Mouse (Mus musculus) ES-Bruce4 (cell line): ENCODE data around the gene Hist1h2ap. TPM values are rescaled to one million over a fixed set of nuclear protein-coding genes. Genes with fewer than 3 reads are reported as not detected.
"Not testable (repeated sequence)": the region's sequence is repeated elsewhere in the genome, so short reads cannot be mapped to it uniquely, and the experiment has no call there.

Experiments
- H3K27ac ChIP-seq: 2 replicates; pipeline ENCODE4 v1.5.1; 2012; ENCODE audit warnings: low read length, inconsistent platforms; ENCODE audit not compliant: insufficient read depth
- H3K27me3 ChIP-seq: 2 replicates; pipeline ENCODE4 v1.6.1; 2012; ENCODE audit warnings: mild to moderate bottlenecking, low read length, inconsistent platforms; ENCODE audit not compliant: control insufficient read depth, poor library complexity, insufficient read depth, severe bottlenecking
- H3K36me3 ChIP-seq: 2 replicates; pipeline ENCODE4 v1.6.1; 2012; ENCODE audit warnings: inconsistent platforms, mild to moderate bottlenecking, low read length, moderate library complexity; ENCODE audit not compliant: control insufficient read depth, poor library complexity, insufficient read depth, severe bottlenecking
- H3K4me1 ChIP-seq: one replicate; pipeline ENCODE4 v1.8.1; 2011; ENCODE audit warnings: low read length; ENCODE audit not compliant: control insufficient read depth, insufficient read depth
- H3K4me3 ChIP-seq: 2 replicates; pipeline ENCODE4 v1.5.1; 2011; ENCODE audit warnings: low read depth, mild to moderate bottlenecking, low read length
- H3K9ac ChIP-seq: 2 replicates; pipeline ENCODE4 v1.6.1; 2012; ENCODE audit warnings: low read depth, mild to moderate bottlenecking, inconsistent platforms; ENCODE audit not compliant: poor library complexity, severe bottlenecking
- H3K9me3 ChIP-seq: replicated peaks from 2 replicates; pipeline ENCODE4 v1.6.1; 2012; ENCODE audit warnings: mild to moderate bottlenecking, low read length, inconsistent platforms; ENCODE audit not compliant: control insufficient read depth, poor library complexity, insufficient read depth, severe bottlenecking
- CTCF ChIP-seq: IDR thresholded peaks from one replicate; pipeline ENCODE4 v1.8.1; 2011; ENCODE audit warnings: low read depth, low read length
- EP300 ChIP-seq: IDR thresholded peaks from 2 replicates; pipeline ENCODE4 v1.6.1; 2011; ENCODE audit warnings: low read depth, low read length; ENCODE audit not compliant: insufficient read depth
- POLR2A ChIP-seq: IDR thresholded peaks from one replicate; pipeline ENCODE4 v1.8.1; 2011; ENCODE audit warnings: low read length; ENCODE audit not compliant: insufficient read depth
- polyA plus RNA-seq: library from polyadenylated mRNA; stranded (reverse); fragments of >200 nt; gene quantifications from 2 replicates; pipeline ENCODE4 v1.2.4, GENCODE M21; 2011; ENCODE audit warnings: low read depth; ENCODE audit not compliant: missing spikeins, insufficient read depth, insufficient read length

Gene Hist1h2ap
- polyA plus RNA-seq, 1 experiment = 47.5 TPM

DNA sequence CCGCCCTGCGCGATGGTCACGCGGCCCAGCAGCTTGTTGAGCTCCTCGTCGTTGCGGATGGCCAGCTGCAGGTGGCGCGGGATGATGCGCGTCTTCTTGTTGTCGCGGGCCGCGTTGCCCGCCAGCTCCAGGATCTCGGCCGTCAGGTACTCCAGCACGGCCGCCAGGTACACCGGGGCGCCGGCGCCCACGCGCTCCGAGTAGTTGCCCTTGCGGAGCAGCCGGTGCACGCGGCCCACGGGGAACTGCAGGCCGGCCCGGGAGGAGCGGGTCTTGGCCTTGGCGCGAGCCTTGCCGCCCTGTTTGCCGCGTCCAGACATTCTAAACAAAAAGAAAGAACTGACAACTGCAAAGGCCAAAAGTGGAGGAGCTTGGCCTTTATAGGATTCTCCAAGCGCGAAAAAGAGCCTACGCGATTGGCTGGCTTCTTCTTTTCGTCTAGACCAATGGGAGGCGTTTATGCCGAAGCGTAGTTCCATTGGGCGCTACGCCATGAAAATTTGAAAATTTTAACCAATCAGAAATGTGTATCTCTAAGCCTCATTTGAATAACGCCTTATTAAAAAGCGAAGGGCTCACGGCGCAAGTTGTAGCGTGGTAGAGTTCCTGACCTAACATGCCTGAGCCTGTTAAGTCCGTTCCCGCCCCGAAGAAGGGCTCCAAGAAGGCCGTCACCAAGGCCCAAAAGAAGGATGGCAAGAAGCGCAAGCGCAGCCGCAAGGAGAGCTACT is 46.2 kb downstream of the Hist1h2ap start, which contains the start of the genes Hist1h2an and Hist1h2bp:
Hist1h2an (minus strand) TSS at position 320 of the 731 bp plus-strand sequence.
Hist1h2bp (plus strand) TSS at position 563 of the 731 bp plus-strand sequence.
- Histone ChIP-seq H3K27ac (peak within 1 kb of the TSS; percentile 88), H3K4me3 (peak within 1 kb of the TSS; percentile 54), H3K9ac (peak within 1 kb of the TSS; percentile 90)
- not testable (repeated sequence) for H3K27me3 ChIP-seq, H3K4me1 ChIP-seq, H3K36me3 ChIP-seq, H3K9me3 ChIP-seq
- 0 out of 2 replicates have a peak, but pooled peaks have one; percentile 26 for TF ChIP-seq EP300
- peak; percentile 86 for TF ChIP-seq POLR2A

DNA sequence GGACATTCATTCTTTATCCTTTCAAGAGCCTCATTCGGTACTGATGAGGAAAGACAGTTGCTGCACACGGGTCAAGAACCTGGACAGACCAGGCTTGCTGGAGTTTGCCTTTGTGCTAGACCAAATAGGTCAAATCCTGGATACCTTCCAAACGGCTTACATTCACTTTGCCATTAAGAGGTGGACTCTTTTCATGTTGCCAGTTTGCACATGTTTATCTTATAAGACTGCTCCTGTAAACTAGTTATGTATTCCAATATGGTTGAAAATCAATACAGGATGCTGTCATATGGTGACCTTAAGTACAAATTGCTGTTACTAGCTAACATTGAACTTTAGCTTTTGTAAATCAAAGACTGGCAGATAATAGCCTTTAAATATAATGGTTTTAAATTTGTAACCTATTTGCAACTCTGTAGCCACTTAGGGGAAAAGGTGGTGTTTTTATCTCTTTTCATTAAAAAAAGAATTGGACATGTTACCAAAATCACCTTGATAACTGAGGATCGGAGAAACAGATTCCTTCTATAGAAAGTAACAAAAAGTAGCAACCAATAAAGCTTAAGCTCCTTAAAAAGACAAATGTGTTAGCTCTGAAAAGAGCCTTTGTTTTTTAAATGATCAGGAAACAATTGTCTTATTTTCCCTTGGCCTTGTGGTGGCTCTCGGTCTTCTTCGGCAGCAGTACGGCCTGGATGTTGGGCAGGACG is 47.0 kb downstream of the Hist1h2ap start:
- no peak for TF ChIP-seq POLR2A
- peak; percentile 53; the same call in 1 of the 2 replicates for TF ChIP-seq EP300
- no peak for TF ChIP-seq CTCF
- Histone ChIP-seq H3K27me3 (no peaks in the 10 kb centered on the region), H3K36me3 (no peaks in the 10 kb centered on the region), H3K9me3 (no peaks in the 10 kb centered on the region), H3K4me3 (peak overlapping the region; percentile 54), H3K4me1 (peaks cover 3% of the 10 kb centered on the region), H3K9ac (peak overlapping the region; percentile 61), H3K27ac (peak overlapping the region; percentile 86)

DNA sequence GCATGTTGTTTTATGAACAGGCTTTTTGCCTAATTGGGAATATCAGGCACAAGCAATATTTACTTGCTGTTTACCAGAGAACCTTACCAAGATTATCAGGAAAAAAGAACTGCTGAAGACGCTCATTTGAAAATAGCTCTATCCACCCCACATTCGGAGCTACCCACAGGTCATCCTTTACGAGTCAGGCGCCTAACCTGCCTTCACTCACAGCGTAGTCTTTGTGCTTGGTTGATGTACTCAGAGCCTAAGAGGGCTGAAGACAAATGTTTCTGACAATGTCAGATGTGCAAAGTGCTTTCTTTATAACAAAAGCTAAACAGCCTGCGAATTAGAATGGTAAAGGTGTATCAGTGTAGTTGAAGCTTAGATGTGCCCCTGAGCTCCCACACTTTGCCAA is 49.0 kb downstream of the Hist1h2ap start:
- peak overlapping the region; percentile 79 for H3K9ac ChIP-seq
- no peaks in the 10 kb centered on the region for H3K27me3 ChIP-seq
- H3K36me3 ChIP-seq = no peaks in the 10 kb centered on the region
- TF ChIP-seq EP300 (no peak), POLR2A (no peak), CTCF (no peak)
- H3K4me3 ChIP-seq = no peak overlapping the region
- peaks cover 3% of the 10 kb centered on the region for H3K4me1 ChIP-seq
- no peaks in the 10 kb centered on the region for H3K9me3 ChIP-seq
- peak overlapping the region; percentile 89 for H3K27ac ChIP-seq

DNA sequence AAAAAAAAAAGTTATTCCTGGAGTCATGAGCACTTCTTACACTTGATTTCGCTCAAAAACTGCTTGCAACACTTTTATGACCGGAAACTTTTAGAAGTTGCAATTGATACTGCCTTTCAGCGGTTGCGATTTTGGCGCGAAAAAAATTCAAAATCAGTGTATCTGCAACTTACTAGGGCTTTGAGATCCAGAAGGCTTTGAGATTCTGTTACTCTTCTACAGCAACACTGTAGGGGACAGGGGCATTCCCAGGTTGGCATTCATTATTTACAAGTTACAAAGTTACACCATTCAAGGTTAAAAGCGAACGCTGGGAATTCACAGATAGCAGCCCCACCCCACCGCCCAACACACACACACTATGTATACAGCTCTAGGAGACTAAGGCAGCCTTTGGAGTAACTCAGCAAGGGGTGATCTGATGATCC is 49.6 kb downstream of the Hist1h2ap start:
- TF ChIP-seq CTCF (no peak), EP300 (0 out of 2 replicates have a peak, but pooled peaks have one; percentile 39), POLR2A (no peak)
- Histone ChIP-seq H3K27me3 (no peaks in the 10 kb centered on the region), H3K9ac (peak overlapping the region; percentile 79), H3K4me1 (peaks cover 2% of the 10 kb centered on the region), H3K9me3 (no peaks in the 10 kb centered on the region), H3K4me3 (peak overlapping the region; percentile 46; the same call in 1 of the 2 replicates), H3K36me3 (no peaks in the 10 kb centered on the region), H3K27ac (peak overlapping the region; percentile 89)

DNA sequence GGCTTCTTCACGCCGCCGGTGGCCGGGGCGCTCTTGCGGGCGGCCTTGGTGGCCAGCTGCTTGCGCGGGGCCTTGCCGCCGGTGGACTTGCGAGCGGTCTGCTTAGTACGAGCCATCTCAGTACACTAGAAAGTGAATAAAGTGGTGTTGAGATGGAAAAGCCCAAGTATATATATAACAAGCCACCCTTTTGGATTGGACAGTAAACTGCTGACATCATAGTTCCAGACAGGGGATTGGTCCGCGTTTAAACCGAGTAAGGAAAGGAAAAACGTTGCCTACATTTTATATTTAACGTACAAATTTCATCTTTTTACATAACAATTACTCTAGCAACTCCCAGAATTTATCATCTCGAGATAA is 50.1 kb downstream of the Hist1h2ap start, which contains the start of gene Hist1h3i:
Hist1h3i (minus strand) TSS at position 116 of the 363 bp plus-strand sequence.
- H3K27ac ChIP-seq = peak within 1 kb of the TSS; percentile 89
- H3K4me1 ChIP-seq = peaks cover 2% of the 10 kb centered on the region
- H3K4me3 ChIP-seq = peak within 1 kb of the TSS; percentile 91
- no peaks in the 10 kb centered on the region for H3K9me3 ChIP-seq
- H3K36me3 ChIP-seq = no peaks in the 10 kb centered on the region
- H3K27me3 ChIP-seq = no peaks in the 10 kb centered on the region
- H3K9ac ChIP-seq = peak within 1 kb of the TSS; percentile 79
- TF ChIP-seq POLR2A (no peak), EP300 (no peak), CTCF (no peak)

Other genes with a start within 250 kb of the Hist1h2ap start
- not detected in 2 replicates for gene Olfr1362, start 219.5 kb downstream of the Hist1h2ap start, polyA plus RNA-seq
- not detected in 2 replicates for gene Olfr11, start 191.0 kb downstream of the Hist1h2ap start, polyA plus RNA-seq
- not detected in 2 replicates for gene Olfr1361, start 170.1 kb downstream of the Hist1h2ap start, polyA plus RNA-seq
- not detected in 2 replicates for gene Olfr1360, start 156.1 kb downstream of the Hist1h2ap start, polyA plus RNA-seq
- gene Olfr1359, start 135.4 kb downstream of the Hist1h2ap start, polyA plus RNA-seq = not detected in 2 replicates
- 25.5 and 27.2 TPM in 2 replicates for gene Hist1h2bl, start 117.4 kb downstream of the Hist1h2ap start, polyA plus RNA-seq
- gene Hist1h2ai, start 117.1 kb downstream of the Hist1h2ap start, polyA plus RNA-seq = 3.6 TPM in 1 of 2 replicates, not detected in the other
- gene Hist1h3h, start 115.8 kb downstream of the Hist1h2ap start, polyA plus RNA-seq = 25.3 and 31.8 TPM in 2 replicates
- 14.2 and 21.7 TPM in 2 replicates for gene Hist1h2bm, start 111.5 kb downstream of the Hist1h2ap start, polyA plus RNA-seq
- 8.2 and 13.4 TPM in 2 replicates for gene Hist1h4j, start 98.4 kb downstream of the Hist1h2ap start, polyA plus RNA-seq
- 16.3 and 17.1 TPM in 2 replicates for gene Hist1h4k, start 83.0 kb downstream of the Hist1h2ap start, polyA plus RNA-seq
- 6.7 and 7.5 TPM in 2 replicates for gene Hist1h2ak, start 79.7 kb downstream of the Hist1h2ap start, polyA plus RNA-seq
- 19.3 and 20.7 TPM in 2 replicates for gene Hist1h2bn, start 79.4 kb downstream of the Hist1h2ap start, polyA plus RNA-seq
- gene Hist1h1b, start 52.9 kb downstream of the Hist1h2ap start, polyA plus RNA-seq = 7.4 and 9.2 TPM in 2 replicates
- not detected in 2 replicates for gene Hist1h3i, start 50.1 kb downstream of the Hist1h2ap start, polyA plus RNA-seq
- not detected in 2 replicates for gene Hist1h2an, start 46.3 kb downstream of the Hist1h2ap start, polyA plus RNA-seq
- 2.5 TPM in 1 of 2 replicates, not detected in the other for gene Hist1h2bp, start 46.0 kb downstream of the Hist1h2ap start, polyA plus RNA-seq
- 16.9 and 28.4 TPM in 2 replicates for gene Hist1h2bq, start 23.3 kb downstream of the Hist1h2ap start, polyA plus RNA-seq
- gene Hist1h2ao, start 23.0 kb downstream of the Hist1h2ap start, polyA plus RNA-seq = not detected in 2 replicates
- 12.0 and 17.7 TPM in 2 replicates for gene Hist1h4m, start 21.8 kb downstream of the Hist1h2ap start, polyA plus RNA-seq
- gene Hist1h4n, start 1.3 kb downstream of the Hist1h2ap start, polyA plus RNA-seq = 16.5 and 26.2 TPM in 2 replicates
- 18.1 and 27.4 TPM in 2 replicates for gene Hist1h2br, start 236 bp upstream of the Hist1h2ap start, polyA plus RNA-seq
- gene Zfp184, start 111.6 kb upstream of the Hist1h2ap start, polyA plus RNA-seq = 8.1 and 11.5 TPM in 2 replicates
- gene Pom121l2, start 147.7 kb upstream of the Hist1h2ap start, polyA plus RNA-seq = not detected in 2 replicates
- 4.1 and 6.9 TPM in 2 replicates for gene Prss16, start 176.2 kb upstream of the Hist1h2ap start, polyA plus RNA-seq
- 13.0 and 17.2 TPM in 2 replicates for gene Hist1h2ah, start 202.1 kb upstream of the Hist1h2ap start, polyA plus RNA-seq
- 54.4 and 58.6 TPM in 2 replicates for gene Hist1h2bk, start 202.4 kb upstream of the Hist1h2ap start, polyA plus RNA-seq
- gene Hist1h4i, start 207.9 kb upstream of the Hist1h2ap start, polyA plus RNA-seq = 5.6 and 6.5 TPM in 2 replicates
- gene Hist1h2ag, start 209.4 kb upstream of the Hist1h2ap start, polyA plus RNA-seq = 6.3 and 7.9 TPM in 2 replicates
- gene Hist1h2bj, start 209.7 kb upstream of the Hist1h2ap start, polyA plus RNA-seq = 14.6 and 19.9 TPM in 2 replicates